Mouse (Mus musculus) thymus, adult 2 months (tissue): ENCODE measurements around the gene Wdr26. TPM values are rescaled to one million over a fixed set of nuclear protein-coding genes. Genes with fewer than 3 reads are reported as not detected.

Experiments
- DNase-seq: peaks from one replicate; pipeline ENCODE4 v3.0.0; 2021
- H3K27ac ChIP-seq: fragments of 200-500 bp; 2 replicates; pipeline ENCODE4 v1.5.1; 2012; ENCODE audit warnings: low read length, control low read depth; ENCODE audit not compliant: control insufficient read depth, insufficient read depth
- H3K27me3 ChIP-seq: fragments of 200-500 bp; 2 replicates; pipeline ENCODE4 v1.6.1; 2012; ENCODE audit warnings: mild to moderate bottlenecking, low read length, moderate library complexity, mixed read lengths; ENCODE audit not compliant: control insufficient read depth, insufficient read depth
- H3K36me3 ChIP-seq: fragments of 200-500 bp; 2 replicates; pipeline ENCODE4 v1.6.1; 2012; ENCODE audit warnings: mild to moderate bottlenecking, low read length, moderate library complexity; ENCODE audit not compliant: control insufficient read depth, insufficient read depth
- H3K4me1 ChIP-seq: fragments of 200-500 bp; replicated peaks from 2 replicates; pipeline ENCODE4 v1.6.1; 2012; ENCODE audit warnings: low read length; ENCODE audit not compliant: control insufficient read depth, insufficient read depth
- H3K4me3 ChIP-seq: fragments of 200-500 bp; 2 replicates; pipeline ENCODE4 v1.5.1; 2012; ENCODE audit warnings: mild to moderate bottlenecking, low read length, control low read depth, moderate library complexity; ENCODE audit not compliant: control insufficient read depth, insufficient read depth
- CTCF ChIP-seq: fragments of 200-500 bp; IDR thresholded peaks from 2 replicates; pipeline ENCODE4 v1.5.1; 2012; ENCODE audit warnings: mild to moderate bottlenecking, control low read depth, low read length, moderate library complexity, borderline replicate concordance; ENCODE audit not compliant: control insufficient read depth, poor library complexity, insufficient read depth; ENCODE audit errors: extremely low read depth
- POLR2A ChIP-seq: fragments of 200-500 bp; IDR thresholded peaks from 2 replicates; pipeline ENCODE4 v1.6.1; 2012; ENCODE audit warnings: mild to moderate bottlenecking, low read length, control low read depth, moderate library complexity; ENCODE audit not compliant: control insufficient read depth, poor library complexity, insufficient read depth; ENCODE audit errors: extremely low read depth
- WGBS: fragments of 180-500 bp; shearing (Covaris S2); methylation state at CpG from one replicate; pipeline ENCODE4 v1.1.7; 2018; 5-methylcytosine and 5-hydroxymethylcytosine counted together
- polyA plus RNA-seq: library from polyadenylated mRNA; depleted of rRNA; stranded (reverse); fragments of >200 nt; gene quantifications from 2 replicates; pipeline ENCODE4 v1.2.3, GENCODE M21; 2012; rRNA removed

The Wdr26 gene
- 62.4 and 74.9 TPM in 2 replicates for polyA plus RNA-seq

GRCm38 (mm10) chr1:181211920-181212633 lies at the start of gene Wdr26:
Gene Wdr26, minus strand, starts transcription at chr1:181212001.
- peaks cover 12% of the 10 kb centered on the region for H3K4me1 ChIP-seq
- under 1% methylated on average over 54 of the region's 54 CpGs for WGBS
- TF ChIP-seq CTCF (no peak), POLR2A (peak; percentile 86)
- peak; percentile 85 for DNase-seq
- peak within 1 kb of the TSS; percentile 84 for H3K27ac ChIP-seq
- H3K36me3 ChIP-seq = peaks cover under 1% of the 10 kb centered on the region; the same call in 1 of the 2 replicates
- no peaks in the 10 kb centered on the region for H3K27me3 ChIP-seq
- H3K4me3 ChIP-seq = peak within 1 kb of the TSS; percentile 98

GRCm38 (mm10) chr1:181260949-181261696 lies 49.3 kb upstream of the Wdr26 start:
- peaks cover 19% of the 10 kb centered on the region for H3K4me1 ChIP-seq
- no peak for DNase-seq
- H3K27me3 ChIP-seq = no peaks in the 10 kb centered on the region
- H3K4me3 ChIP-seq = no peak overlapping the region
- no peak for TF ChIP-seq POLR2A
- no peak for TF ChIP-seq CTCF
- WGBS = 40% methylated on average over 8 of the region's 8 CpGs
- no peaks in the 10 kb centered on the region for H3K36me3 ChIP-seq
- no peak overlapping the region for H3K27ac ChIP-seq

- Histone ChIP-seq H3K4me3 (no peak overlapping the region), H3K36me3 (no peaks in the 10 kb centered on the region), H3K4me1 (peaks cover 26% of the 10 kb centered on the region), H3K27ac (no peak overlapping the region), H3K27me3 (no peaks in the 10 kb centered on the region)
- TF ChIP-seq CTCF = no peak
- no peak for TF ChIP-seq POLR2A
- 92% methylated on average over 10 of the region's 10 CpGs for WGBS
- DNase-seq = no peak
These were observed 48.6 kb upstream of the Wdr26 start for GRCm38 (mm10) chr1:181260422-181260821.

GRCm38 (mm10) chr1:181259626-181260410 lies 48.0 kb upstream of the Wdr26 start:
- H3K4me3 ChIP-seq = no peak overlapping the region
- WGBS = 84% methylated on average over 11 of the region's 11 CpGs
- H3K4me1 ChIP-seq = peaks cover 29% of the 10 kb centered on the region
- H3K27ac ChIP-seq = no peak overlapping the region
- H3K36me3 ChIP-seq = no peaks in the 10 kb centered on the region
- no peak for TF ChIP-seq CTCF
- TF ChIP-seq POLR2A = no peak
- H3K27me3 ChIP-seq = no peaks in the 10 kb centered on the region
- no peak for DNase-seq

- no peak overlapping the region for H3K27ac ChIP-seq
- WGBS = 88% methylated on average over 5 of the region's 5 CpGs
- H3K36me3 ChIP-seq = no peaks in the 10 kb centered on the region
- H3K27me3 ChIP-seq = no peaks in the 10 kb centered on the region
- TF ChIP-seq POLR2A (no peak), CTCF (no peak)
- peaks cover 29% of the 10 kb centered on the region for H3K4me1 ChIP-seq
- H3K4me3 ChIP-seq = no peak overlapping the region
- no peak for DNase-seq
These were observed 47.3 kb upstream of the Wdr26 start for GRCm38 (mm10) chr1:181259056-181259455.

GRCm38 (mm10) chr1:181258616-181259015 lies 46.8 kb upstream of the Wdr26 start:
- Histone ChIP-seq H3K4me3 (no peak overlapping the region), H3K27me3 (no peaks in the 10 kb centered on the region), H3K27ac (no peak overlapping the region), H3K4me1 (peaks cover 29% of the 10 kb centered on the region), H3K36me3 (no peaks in the 10 kb centered on the region)
- WGBS = 96% methylated on average over 5 of the region's 5 CpGs
- TF ChIP-seq POLR2A (no peak), CTCF (no peak)
- no peak for DNase-seq
